Mouse (Mus musculus) heart, postnatal 0 days (tissue): ENCODE results near the gene Zhx3. TPM values are rescaled to one million over a fixed set of nuclear protein-coding genes. Genes with fewer than 3 reads are reported as not detected.
A peak's percentile ranks its signal among the peaks of the same experiment; 100 is the strongest.

Source experiments
- ATAC-seq: fragments of 200-750 bp; cut with Nextera tagmentation; 2 replicates; pipeline ENCODE4 v1.8.0; 2017; ENCODE audit warnings: low read depth, moderate number of reproducible peaks, moderate library complexity; ENCODE audit not compliant: insufficient read depth
- DNase-seq: peaks from one replicate; pipeline ENCODE4 v3.0.0-alpha.2; 2016; ENCODE audit warnings: low spot score
- H3K27ac ChIP-seq: fragments of 300-500 bp; sonication (generic); 2 replicates; pipeline ENCODE4 v1.5.1; 2014; ENCODE audit warnings: low read depth, mild to moderate bottlenecking
- H3K27me3 ChIP-seq: fragments of 300-500 bp; sonication (generic); 2 replicates; pipeline ENCODE4 v1.6.1; 2014; ENCODE audit warnings: low read length, mixed read lengths; ENCODE audit not compliant: control insufficient read depth, insufficient read depth
- H3K36me3 ChIP-seq: fragments of 300-500 bp; sonication (generic); replicated peaks from 2 replicates; pipeline ENCODE4 v1.6.1; 2014; ENCODE audit warnings: low read length, mixed read lengths; ENCODE audit not compliant: control insufficient read depth, insufficient read depth
- H3K4me1 ChIP-seq: fragments of 300-500 bp; sonication (generic); 2 replicates; pipeline ENCODE4 v1.6.1; 2014; ENCODE audit warnings: antibody characterized with exemption; ENCODE audit not compliant: control insufficient read depth, insufficient read depth
- H3K4me2 ChIP-seq: fragments of 300-500 bp; sonication (generic); 2 replicates; pipeline ENCODE4 v1.6.1; 2014; ENCODE audit warnings: low read depth, mild to moderate bottlenecking, low read length, moderate library complexity
- H3K4me3 ChIP-seq: fragments of 300-500 bp; sonication (generic); 2 replicates; pipeline ENCODE4 v1.5.1; 2014; ENCODE audit warnings: low read depth, low read length
- H3K9ac ChIP-seq: fragments of 300-500 bp; sonication (generic); replicated peaks from 2 replicates; pipeline ENCODE4 v1.6.1; 2014; ENCODE audit warnings: low read depth, low read length, mixed read lengths
- H3K9me3 ChIP-seq: fragments of 300-500 bp; sonication (generic); replicated peaks from 2 replicates; pipeline ENCODE4 v1.6.1; 2016; ENCODE audit warnings: low read length; ENCODE audit not compliant: control insufficient read depth
- CTCF ChIP-seq: IDR thresholded peaks from 2 replicates; pipeline ENCODE4 v1.5.1; 2016; ENCODE audit warnings: antibody characterized with exemption, control low read depth, low read depth
- EP300 ChIP-seq: IDR thresholded peaks from 2 replicates; pipeline ENCODE4 v1.6.1; 2016; ENCODE audit warnings: antibody characterized with exemption, low read depth
- WGBS: fragments of 180-500 bp; shearing (Covaris S2); extraction: QIAGEN DNeasy Blood & Tissue Kit; methylation state at CpG from one replicate; pipeline ENCODE4 v1.1.7; 2014; 5-methylcytosine and 5-hydroxymethylcytosine counted together
- polyA plus RNA-seq: library from polyadenylated mRNA; unstranded; fragments of >200 nt; fragmentation: Nextera tagmentation; extraction: Ambion mirVana; gene quantifications from 2 replicates; pipeline ENCODE4 v1.2.1, GENCODE M21; 2015
- total RNA-seq: library from RNA; depleted of rRNA; stranded (reverse); fragments of >200 nt; gene quantifications from 2 replicates; pipeline ENCODE4 v1.2.3, GENCODE M21; 2014; ENCODE audit warnings: low replicate concordance

Zhx3 gene
- total and polyA plus RNA-seq, 2 experiments from 2014 or later = 4.7 to 18.3 TPM

DNA sequence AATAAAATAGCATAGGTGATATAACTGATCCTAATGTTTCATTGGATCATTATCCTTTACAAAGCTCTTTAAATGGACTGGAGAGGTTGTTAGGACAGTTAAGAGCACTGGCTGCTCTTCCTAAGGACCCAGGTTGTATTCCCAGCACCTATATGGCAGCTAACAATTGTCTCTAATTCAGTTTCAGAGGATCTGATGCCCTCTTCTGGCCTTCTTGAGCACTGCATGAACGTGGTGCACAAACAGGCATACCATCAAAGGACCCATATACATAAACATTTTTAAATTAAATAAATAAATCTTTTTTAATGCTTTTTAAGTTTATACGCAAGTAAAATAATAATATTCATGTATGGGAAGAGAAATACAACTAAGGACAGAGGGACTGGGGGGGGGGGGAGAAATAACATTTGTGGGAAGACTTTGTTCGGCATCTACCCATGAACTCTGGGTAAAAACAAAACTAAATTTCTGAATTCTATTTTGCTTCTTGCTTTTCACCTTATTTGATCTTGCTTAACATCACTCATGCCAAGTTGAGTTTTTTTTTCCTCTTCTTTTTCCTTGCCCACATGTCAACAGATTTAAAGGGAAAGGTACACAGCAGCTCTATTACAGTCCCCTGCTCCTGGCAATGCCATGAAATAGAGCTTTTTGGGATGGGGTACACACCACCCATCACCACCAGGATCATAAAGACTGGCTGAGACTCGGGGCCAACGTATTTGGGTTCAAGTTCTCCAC, 16.3 kb downstream of the Zhx3 start:
- H3K4me1 ChIP-seq = 0 out of 2 replicates have a peak, but pooled peaks cover 6% of the 10 kb centered on the region
- ATAC-seq = no peak
- 78% methylated on average over 5 of the region's 5 CpGs for WGBS

GRCm38 (mm10) chr2:160854687-160855086, 18.1 kb downstream of the Zhx3 start:
- ATAC-seq = 0 out of 2 replicates have a peak, but pooled peaks have one; percentile 36
- Histone ChIP-seq H3K4me3 (no peak overlapping the region), H3K27ac (no peak overlapping the region)

More for the DNA sequence above, 16.3 kb downstream of the Zhx3 start:
- H3K4me3 ChIP-seq = no peak overlapping the region
- H3K36me3 ChIP-seq = no peaks in the 10 kb centered on the region
- no peak overlapping the region for H3K4me2 ChIP-seq
- no peak for DNase-seq
- H3K9ac ChIP-seq = no peak overlapping the region
- no peak overlapping the region for H3K27ac ChIP-seq
- TF ChIP-seq CTCF (no peak; the same call in 1 of the 2 replicates), EP300 (no peak)
- 0 out of 2 replicates have a peak, but pooled peaks cover 3% of the 10 kb centered on the region for H3K9me3 ChIP-seq
- H3K27me3 ChIP-seq = no peaks in the 10 kb centered on the region

DNA sequence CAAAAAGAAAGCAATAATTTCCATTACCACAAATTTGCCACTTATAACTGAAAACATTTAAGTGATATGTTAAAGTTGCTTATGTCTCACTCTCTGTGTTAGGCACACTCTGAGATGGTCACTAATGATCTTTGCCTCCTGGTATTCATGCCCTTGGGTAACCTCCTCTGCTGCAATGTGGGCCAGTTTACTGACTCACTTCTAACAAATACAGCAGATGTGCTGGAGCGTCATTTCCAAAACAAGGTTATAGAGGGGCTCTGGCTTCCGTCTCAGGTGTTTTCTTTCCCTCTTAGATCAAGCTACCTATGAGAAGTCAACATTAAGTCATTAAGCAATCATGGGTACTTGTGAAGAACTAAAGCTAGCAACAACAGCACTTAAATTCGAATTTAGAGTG, 22.4 kb downstream of the Zhx3 start:
- Histone ChIP-seq H3K4me3 (no peak overlapping the region), H3K27me3 (no peaks in the 10 kb centered on the region), H3K9me3 (no peaks in the 10 kb centered on the region), H3K4me2 (no peak overlapping the region), H3K4me1 (peaks cover 9% of the 10 kb centered on the region; the same call in 1 of the 2 replicates), H3K27ac (no peak overlapping the region), H3K36me3 (no peaks in the 10 kb centered on the region), H3K9ac (no peak overlapping the region)
- 81% methylated on average over 3 of the region's 3 CpGs for WGBS
- TF ChIP-seq CTCF (no peak), EP300 (no peak)
- DNase-seq (no peak), ATAC-seq (no peak)

More at GRCm38 (mm10) chr2:160854687-160855086, 18.1 kb downstream of the Zhx3 start:
- H3K9me3 ChIP-seq = 0 out of 2 replicates have a peak, but pooled peaks cover 3% of the 10 kb centered on the region
- no peaks in the 10 kb centered on the region for H3K27me3 ChIP-seq
- TF ChIP-seq EP300 (no peak), CTCF (no peak)
- no peaks in the 10 kb centered on the region for H3K36me3 ChIP-seq
- no peak overlapping the region for H3K4me2 ChIP-seq
- H3K9ac ChIP-seq = no peak overlapping the region
- peaks cover 9% of the 10 kb centered on the region; the same call in 1 of the 2 replicates for H3K4me1 ChIP-seq
- DNase-seq = no peak

DNA sequence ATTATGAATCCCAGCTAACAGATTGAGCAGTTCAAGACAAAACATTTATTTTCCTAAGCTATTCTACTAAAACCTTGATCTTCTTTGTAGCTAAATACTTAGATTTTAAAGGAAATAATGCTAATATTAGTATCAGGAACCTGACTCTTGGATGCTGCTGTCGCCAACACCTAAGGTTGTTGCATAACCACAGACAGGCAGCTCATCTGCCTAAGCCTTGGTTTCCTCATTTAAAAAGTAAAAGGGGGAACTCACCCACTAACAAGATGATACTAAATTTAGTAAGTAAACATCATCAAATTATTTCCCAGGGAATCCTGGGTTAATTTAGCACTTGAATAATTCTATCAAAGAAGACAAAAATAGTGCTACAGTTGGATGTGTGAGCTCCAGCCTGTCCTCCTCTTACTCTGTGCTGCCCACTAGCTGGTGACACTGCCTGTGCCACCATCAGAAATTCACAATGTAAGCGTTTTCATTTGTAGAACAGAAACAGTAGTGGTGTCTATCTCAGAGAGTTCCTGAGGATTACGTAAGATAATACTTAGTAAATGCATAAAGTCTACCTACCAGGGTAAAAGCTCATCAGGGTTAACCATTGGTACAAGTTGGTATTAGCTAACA, 23.1 kb downstream of the Zhx3 start:
- ATAC-seq (no peak), DNase-seq (no peak)
- WGBS = 79% methylated on average over 3 of the region's 3 CpGs
- H3K4me2 ChIP-seq = no peak overlapping the region
- no peak overlapping the region for H3K4me3 ChIP-seq
- H3K9me3 ChIP-seq = no peaks in the 10 kb centered on the region
- no peak overlapping the region for H3K9ac ChIP-seq
- TF ChIP-seq EP300 (no peak), CTCF (peak; percentile 38)
- no peak overlapping the region for H3K27ac ChIP-seq
- H3K36me3 ChIP-seq = no peaks in the 10 kb centered on the region
- H3K4me1 ChIP-seq = peaks cover 7% of the 10 kb centered on the region; the same call in 1 of the 2 replicates
- no peaks in the 10 kb centered on the region for H3K27me3 ChIP-seq

DNA sequence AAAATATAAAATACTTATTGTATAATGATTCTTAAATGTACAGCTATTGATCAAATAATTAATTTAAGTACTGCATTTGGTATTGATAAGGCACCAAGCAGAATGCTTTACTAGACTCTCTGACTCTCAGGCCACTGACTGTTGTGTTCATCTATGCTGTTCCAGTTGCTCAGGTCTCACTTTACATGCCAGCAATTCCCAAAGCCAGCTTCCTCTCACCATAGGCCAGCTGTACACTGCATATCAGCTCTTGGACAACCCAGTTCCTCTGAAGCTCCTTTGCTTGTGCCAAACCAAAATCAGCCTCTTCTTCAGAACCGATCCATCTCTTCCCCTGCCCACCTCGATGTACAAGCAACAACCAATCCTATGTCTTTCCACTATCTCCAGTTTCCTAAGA, 24.6 kb downstream of the Zhx3 start:
- ATAC-seq = no peak
- H3K4me2 ChIP-seq = no peak overlapping the region
- H3K27ac ChIP-seq = no peak overlapping the region
- no peak overlapping the region for H3K4me3 ChIP-seq
- H3K4me1 ChIP-seq = peaks cover 6% of the 10 kb centered on the region; the same call in 1 of the 2 replicates
- H3K27me3 ChIP-seq = no peaks in the 10 kb centered on the region
- H3K9me3 ChIP-seq = no peaks in the 10 kb centered on the region
- TF ChIP-seq EP300 (no peak), CTCF (no peak)
- no peaks in the 10 kb centered on the region for H3K36me3 ChIP-seq
- WGBS = 74% methylated on average over 2 of the region's 2 CpGs
- no peak for DNase-seq
- no peak overlapping the region for H3K9ac ChIP-seq
